Mouse (Mus musculus): ENCODE measurements at regions not wholly inside any gene's neighbourhood (a gene's known extent, or its start where the extent isn't known, plus 50 kb on each side); places are given as distances from the start of the nearest gene placed in this dataset.

- Histone ChIP-seq H3K36me3 (ENCODE audit: insufficient read depth, low read length) (no peaks in the 10 kb centered on the region), H3K4me3 (ENCODE audit: low read length) (peak overlapping the region; percentile 44), H3K4me1 (ENCODE audit: insufficient read depth, low read length) (peaks cover 3% of the 10 kb centered on the region; the same call in 1 of the 2 replicates), H3K27ac (peak overlapping the region; percentile 97), H3K9ac (replicated peaks; ENCODE audit: low read length) (peak overlapping the region; percentile 61), H3K4me2 (ENCODE audit: low read depth, low read length) (peak overlapping the region; percentile 60), H3K9me3 (ENCODE audit: low read length) (no peaks in the 10 kb centered on the region), H3K27me3 (ENCODE audit: insufficient read depth, low read length) (no peaks in the 10 kb centered on the region)
- peak; percentile 50 for ATAC-seq
- 1% methylated on average over 9 of the region's 9 CpGs for WGBS
- peak; percentile 53 for DNase-seq (ENCODE audit: low spot score)
- TF ChIP-seq CTCF (IDR thresholded peaks at IDR 0.05; ENCODE audit: low read depth): no peak
These were observed 257.3 kb upstream of the Atp10a start for GRCm38 (mm10) chr7:58398558-58399144.

GRCm38 (mm10) chr7:58399145-58399604 lies 256.8 kb upstream of the Atp10a start:
- peak overlapping the region; percentile 61 for H3K9ac ChIP-seq (replicated peaks; ENCODE audit: low read length)
- H3K27ac ChIP-seq: peak overlapping the region; percentile 97
- H3K4me3 ChIP-seq (ENCODE audit: low read length): peak overlapping the region; percentile 44
- H3K9me3 ChIP-seq (ENCODE audit: low read length): no peaks in the 10 kb centered on the region
- peaks cover 3% of the 10 kb centered on the region; the same call in 1 of the 2 replicates for H3K4me1 ChIP-seq (ENCODE audit: insufficient read depth, low read length)
- TF ChIP-seq CTCF (IDR thresholded peaks at IDR 0.05; ENCODE audit: low read depth): peak; percentile 59
- ATAC-seq (peak; percentile 99), DNase-seq (ENCODE audit: low spot score) (peak; percentile 99)
- no peaks in the 10 kb centered on the region for H3K27me3 ChIP-seq (ENCODE audit: insufficient read depth, low read length)
- no peaks in the 10 kb centered on the region for H3K36me3 ChIP-seq (ENCODE audit: insufficient read depth, low read length)
- under 1% methylated on average over 21 of the region's 21 CpGs for WGBS
- H3K4me2 ChIP-seq (ENCODE audit: low read depth, low read length): peak overlapping the region; percentile 60

GRCm38 (mm10) chr7:58399651-58400050 lies 256.3 kb upstream of the Atp10a start:
- peak overlapping the region; percentile 44 for H3K9ac ChIP-seq (replicated peaks; ENCODE audit: low read length)
- H3K4me1 ChIP-seq (ENCODE audit: insufficient read depth, low read length): peaks cover 3% of the 10 kb centered on the region; the same call in 1 of the 2 replicates
- peak overlapping the region; percentile 56 for H3K27ac ChIP-seq
- no peaks in the 10 kb centered on the region for H3K36me3 ChIP-seq (ENCODE audit: insufficient read depth, low read length)
- TF ChIP-seq CTCF (IDR thresholded peaks at IDR 0.05; ENCODE audit: low read depth): no peak
- H3K9me3 ChIP-seq (ENCODE audit: low read length): no peaks in the 10 kb centered on the region
- 22% methylated on average over 5 of the region's 5 CpGs for WGBS
- H3K4me2 ChIP-seq (ENCODE audit: low read depth, low read length): peak overlapping the region; percentile 60
- no peaks in the 10 kb centered on the region for H3K27me3 ChIP-seq (ENCODE audit: insufficient read depth, low read length)
- H3K4me3 ChIP-seq (ENCODE audit: low read length): peak overlapping the region; percentile 44
- ATAC-seq: no peak
- peak; percentile 46 for DNase-seq (ENCODE audit: low spot score)

- Histone ChIP-seq H3K27me3 (ENCODE audit: insufficient read depth, low read length) (no peaks in the 10 kb centered on the region), H3K4me1 (ENCODE audit: insufficient read depth, low read length) (peaks cover 3% of the 10 kb centered on the region; the same call in 1 of the 2 replicates), H3K27ac (no peak overlapping the region), H3K9ac (replicated peaks; ENCODE audit: low read length) (no peak overlapping the region), H3K4me2 (ENCODE audit: low read depth, low read length) (no peak overlapping the region), H3K36me3 (ENCODE audit: insufficient read depth, low read length) (no peaks in the 10 kb centered on the region), H3K4me3 (ENCODE audit: low read length) (no peak overlapping the region), H3K9me3 (ENCODE audit: low read length) (no peaks in the 10 kb centered on the region)
- no peak for DNase-seq (ENCODE audit: low spot score)
- TF ChIP-seq CTCF (IDR thresholded peaks at IDR 0.05; ENCODE audit: low read depth): no peak
- 70% methylated on average over 1 of the region's 1 CpGs for WGBS
- no peak for ATAC-seq
These were observed 255.4 kb upstream of the Atp10a start for GRCm38 (mm10) chr7:58400594-58400993.

- no peaks in the 10 kb centered on the region for H3K27me3 ChIP-seq (ENCODE audit: insufficient read depth, low read length)
- no peaks in the 10 kb centered on the region for H3K9me3 ChIP-seq (ENCODE audit: low read length)
- H3K4me1 ChIP-seq (ENCODE audit: insufficient read depth, low read length): no peaks in the 10 kb centered on the region
- DNase-seq (ENCODE audit: low spot score) (no peak), ATAC-seq (no peak)
- H3K4me3 ChIP-seq (ENCODE audit: low read length): no peak overlapping the region
- no peak overlapping the region for H3K4me2 ChIP-seq (ENCODE audit: low read depth, low read length)
- no peak overlapping the region for H3K27ac ChIP-seq
- H3K36me3 ChIP-seq (ENCODE audit: insufficient read depth, low read length): no peaks in the 10 kb centered on the region
- no peak for TF ChIP-seq CTCF (IDR thresholded peaks at IDR 0.05; ENCODE audit: low read depth)
- WGBS: 79% methylated on average over 2 of the region's 2 CpGs
- H3K9ac ChIP-seq (replicated peaks; ENCODE audit: low read length): no peak overlapping the region
These were observed 218.9 kb upstream of the Atp10a start for GRCm38 (mm10) chr7:58436888-58437625.

- no peak for ATAC-seq
- 91% methylated on average over 1 of the region's 1 CpGs for WGBS
- no peak overlapping the region for H3K27ac ChIP-seq
These were observed 213.3 kb upstream of the Atp10a start for GRCm38 (mm10) chr7:58442535-58443184.

More at GRCm38 (mm10) chr7:58442535-58443184, 213.3 kb upstream of the Atp10a start:
- DNase-seq (ENCODE audit: low spot score): no peak
- TF ChIP-seq CTCF (IDR thresholded peaks at IDR 0.05; ENCODE audit: low read depth): no peak
- H3K4me3 ChIP-seq (ENCODE audit: low read length): no peak overlapping the region
- no peaks in the 10 kb centered on the region for H3K9me3 ChIP-seq (ENCODE audit: low read length)
- H3K27me3 ChIP-seq (ENCODE audit: insufficient read depth, low read length): no peaks in the 10 kb centered on the region
- H3K4me2 ChIP-seq (ENCODE audit: low read depth, low read length): no peak overlapping the region
- H3K36me3 ChIP-seq (ENCODE audit: insufficient read depth, low read length): no peaks in the 10 kb centered on the region
- H3K4me1 ChIP-seq (ENCODE audit: insufficient read depth, low read length): no peaks in the 10 kb centered on the region
- no peak overlapping the region for H3K9ac ChIP-seq (replicated peaks; ENCODE audit: low read length)
